Mouse (Mus musculus) megakaryocyte, embryonic 14.5 days (primary cell): ENCODE results near the gene Tmem120a.

Experiments used
- FLI1 ChIP-seq: IDR thresholded peaks from 2 replicates; pipeline ENCODE4 v1.6.1; 2012; ENCODE audit warnings: low read length, inconsistent platforms, mixed read lengths
- GATA1 ChIP-seq: IDR thresholded peaks from 3 replicates; pipeline ENCODE4 v1.6.1; 2012; ENCODE audit warnings: mixed read lengths, low read length, inconsistent platforms, borderline replicate concordance

- TF ChIP-seq GATA1 (no peak), FLI1 (no peak)
Observed at GRCm38 (mm10) chr5:135735741-135736140, 8.5 kb downstream of the Tmem120a start.
